In genomic region chr1:56976044-56976824, GRCm38 (mm10) we compare ENCODE assay signal across 9 mouse cellular contexts. TPM values are rescaled to one million over a fixed set of nuclear protein-coding genes. Genes with fewer than 3 reads are reported as not detected.
DNase-seq lines count a peak whose midpoint lies in the region; ATAC-seq lines count a peak whose summit lies in the region.
"Had no signal": no experiment of that assay in that cellular context is flagged by ENCODE, and none has a peak within 500 bp of the region (broad histone marks: within the 10 kb centered on the region; RNA-seq: fewer than 3 reads in every experiment).

No protein-coding gene starts in this region.

- 2% methylated on average over 25 of the region's 25 CpGs for WGBS in hindbrain, embryonic 12.5 days
- under 1% methylated on average over 24 of the region's 25 CpGs for WGBS in midbrain, embryonic 14.5 days

- H3K4me2 ChIP-seq in hindbrain, embryonic 12.5 days (replicated peaks): 0 out of 2 replicates have a peak overlapping the region, but pooled peaks have one; percentile 43
- H3K4me2 ChIP-seq in midbrain, embryonic 14.5 days (ENCODE audit: low read length): no peak overlapping the region

- peaks cover 58% of the 10 kb centered on the region for H3K27me3 ChIP-seq in hindbrain, embryonic 12.5 days
- H3K27me3 ChIP-seq in midbrain, embryonic 14.5 days (ENCODE audit: control insufficient read depth, insufficient read depth, low read length): peaks cover 64% of the 10 kb centered on the region

- DNase-seq in frontal cortex, postnatal 10 days (ENCODE audit: low spot score in 2 of 2): no peak
- DNase-seq in retina, postnatal 1 day: peak; percentile 24
- DNase-seq in retina, embryonic 14.5 days (ENCODE audit: low spot score): no peak
- DNase-seq in midbrain, embryonic 14.5 days: no peak
- DNase-seq in adrenal gland, postnatal 10 days: no peak

- peak; percentile 4; the same call in 1 of the 2 replicates for ATAC-seq in frontal cortex, adult (ENCODE audit: low TSS enrichment)
- no peak for ATAC-seq in hindbrain, embryonic 12.5 days (ENCODE audit: low FRiP score)
- no peak for ATAC-seq in midbrain, embryonic 14.5 days (ENCODE audit: low FRiP score, low TSS enrichment)
- ATAC-seq in erythroblast, adult 5-6 weeks (replicated peaks; ENCODE audit: low FRiP score, poor library complexity, severe bottlenecking): no peak

- no peak overlapping the region for H3K9ac ChIP-seq in hindbrain, embryonic 12.5 days
- no peak overlapping the region for H3K9ac ChIP-seq in midbrain, embryonic 14.5 days (replicated peaks; ENCODE audit: low read length)

- peaks cover 21% of the 10 kb centered on the region for H3K4me1 ChIP-seq in hindbrain, embryonic 12.5 days
- 0 out of 2 replicates have a peak, but pooled peaks cover 3% of the 10 kb centered on the region for H3K4me1 ChIP-seq in midbrain, embryonic 14.5 days (ENCODE audit: control insufficient read depth, insufficient read depth, low read length)

- no peak overlapping the region for H3K27ac ChIP-seq in hindbrain, embryonic 12.5 days
- no peak overlapping the region for H3K27ac ChIP-seq in midbrain, embryonic 14.5 days (replicated peaks; ENCODE audit: low read depth, low read length)
- H3K27ac ChIP-seq: heart, adult 2 months had no signal

- 0 out of 2 replicates have a peak overlapping the region, but pooled peaks have one; percentile 21 for H3K4me3 ChIP-seq in hindbrain, embryonic 12.5 days
- peak overlapping the region; percentile 0; the same call in 1 of the 2 replicates for H3K4me3 ChIP-seq in midbrain, embryonic 14.5 days (replicated peaks; ENCODE audit: low read depth, low read length)
- H3K4me3 ChIP-seq: heart, adult 2 months had no signal

- H3K9me3 ChIP-seq in hindbrain, embryonic 12.5 days (replicated peaks): no peaks in the 10 kb centered on the region
- no peaks in the 10 kb centered on the region for H3K9me3 ChIP-seq in midbrain, embryonic 14.5 days (ENCODE audit: control insufficient read depth, low read length)

- no peaks in the 10 kb centered on the region for H3K36me3 ChIP-seq in hindbrain, embryonic 12.5 days
- H3K36me3 ChIP-seq in midbrain, embryonic 14.5 days (ENCODE audit: control insufficient read depth, insufficient read depth, low read length): no peaks in the 10 kb centered on the region

RNA-seq across cellular contexts. Expression of gene Satb2, which starts 2.2 kb away (rescaled TPM):
- polyA plus RNA-seq in hindbrain, embryonic 12.5 days (2016; fragmentation: Nextera tagmentation; extraction: Ambion mirVana): 0.98 and 1.6 TPM in 2 replicates
- 0.78 and 1.1 TPM in 2 replicates for polyA plus RNA-seq in midbrain, embryonic 14.5 days (2014; fragmentation: Nextera tagmentation; extraction: Ambion mirVana)
- 1 to 10 TPM; 1.2 to 3.6 TPM for total RNA-seq in adrenal gland, postnatal 10 days (2021)
- 0.84 TPM in 1 of 2 replicates, not detected in the other for total RNA-seq in erythroblast, adult 5-6 weeks (2015; ENCODE audit: low replicate concordance)
- total RNA-seq in erythroblast, adult 5-6 weeks (2017; ENCODE audit: low replicate concordance): 0.26 TPM in 1 of 2 replicates, not detected in the other
